Mouse (Mus musculus): ENCODE measurements around the gene Ttc16.

The Ttc16 gene

GRCm38 (mm10) chr2:32741273-32742172 is 33.9 kb downstream of the Ttc16 start:
- peak; percentile 74 for DNase-seq

GRCm38 (mm10) chr2:32740916-32741272 is 34.5 kb downstream of the Ttc16 start, which contains the start of gene 6330409D20Rik:
Gene 6330409D20Rik, minus strand, starts transcription at chr2:32741016.
- DNase-seq: no peak

GRCm38 (mm10) chr2:32739311-32739710 is 36.1 kb downstream of the Ttc16 start:
- DNase-seq: no peak

GRCm38 (mm10) chr2:32737008-32737407 is 38.4 kb downstream of the Ttc16 start:
- DNase-seq: no peak

DNA sequence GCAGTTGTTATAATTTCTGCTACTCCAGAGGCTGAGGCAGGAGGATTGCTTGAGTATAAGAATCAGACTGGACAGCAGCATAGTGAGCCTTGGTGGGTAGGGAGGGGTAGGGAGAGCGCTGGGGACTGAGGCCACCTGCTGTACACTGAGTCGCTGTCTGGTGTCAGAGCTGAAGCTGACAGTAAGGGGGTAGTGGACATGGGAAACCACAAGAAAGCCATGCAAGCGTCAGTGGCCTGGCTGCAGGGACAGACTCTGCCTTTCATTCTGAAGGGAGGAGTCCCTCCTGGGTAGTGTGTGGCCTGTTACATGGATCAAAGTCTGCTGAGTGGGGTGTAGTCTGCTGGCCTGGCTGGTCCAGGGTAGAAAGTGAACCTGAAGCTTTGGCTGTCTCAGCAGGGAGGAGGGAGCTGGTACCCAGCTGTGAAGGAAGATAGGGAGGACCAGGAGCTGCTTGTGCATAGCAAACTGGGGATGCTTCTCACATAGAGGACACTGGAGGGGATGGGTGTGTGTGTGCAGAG is 39.1 kb downstream of the Ttc16 start:
- DNase-seq: no peak

DNA sequence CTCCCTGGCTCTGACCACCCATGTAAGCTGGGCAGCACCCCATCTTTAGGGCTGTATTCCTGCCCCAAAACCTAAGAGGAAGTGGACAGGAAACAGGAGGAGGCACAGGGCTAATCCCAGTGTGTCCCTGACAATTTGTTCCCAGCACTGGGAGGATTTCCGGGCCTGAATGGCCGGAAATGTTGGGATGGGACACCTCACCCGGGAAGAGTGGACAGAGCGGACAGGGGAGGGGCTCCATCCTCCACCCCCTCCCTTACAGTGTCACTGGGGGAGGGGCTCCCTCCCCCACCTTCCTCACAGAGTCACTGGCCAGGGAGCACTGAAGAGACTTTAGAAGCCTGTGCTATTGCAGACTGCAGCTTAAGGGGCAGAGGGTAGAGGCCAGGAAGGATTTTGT is 40.5 kb downstream of the Ttc16 start:
- DNase-seq: no peak

- no peak for DNase-seq
Observed at GRCm38 (mm10) chr2:32734480-32734879, 41.0 kb downstream of the Ttc16 start.

- no peak for DNase-seq
Observed at GRCm38 (mm10) chr2:32732695-32733094, 42.7 kb downstream of the Ttc16 start.

GRCm38 (mm10) chr2:32731911-32732310 is 43.5 kb downstream of the Ttc16 start:
- DNase-seq: no peak

DNA sequence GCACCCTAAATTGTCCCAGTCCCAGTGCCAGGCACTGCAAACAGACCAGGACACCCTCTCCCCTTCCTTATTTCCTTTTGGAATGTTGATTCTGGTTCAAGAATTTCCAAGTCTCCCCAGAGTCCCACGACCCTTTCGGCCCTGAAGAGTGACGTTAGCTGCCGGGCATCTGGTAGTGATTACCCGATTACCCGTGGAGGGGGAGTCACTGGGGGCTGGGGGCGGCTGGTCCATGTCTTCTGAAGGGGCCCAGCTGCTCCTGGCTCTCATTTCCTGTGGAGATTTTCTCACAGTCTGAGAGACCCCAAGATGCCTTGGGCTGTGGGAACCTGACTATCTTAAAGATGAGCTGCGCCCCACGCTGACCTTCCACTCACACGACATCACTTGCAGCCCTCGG is 44.6 kb downstream of the Ttc16 start:
- no peak for DNase-seq

GRCm38 (mm10) chr2:32729547-32729946 is 45.9 kb downstream of the Ttc16 start:
- no peak for DNase-seq

DNA sequence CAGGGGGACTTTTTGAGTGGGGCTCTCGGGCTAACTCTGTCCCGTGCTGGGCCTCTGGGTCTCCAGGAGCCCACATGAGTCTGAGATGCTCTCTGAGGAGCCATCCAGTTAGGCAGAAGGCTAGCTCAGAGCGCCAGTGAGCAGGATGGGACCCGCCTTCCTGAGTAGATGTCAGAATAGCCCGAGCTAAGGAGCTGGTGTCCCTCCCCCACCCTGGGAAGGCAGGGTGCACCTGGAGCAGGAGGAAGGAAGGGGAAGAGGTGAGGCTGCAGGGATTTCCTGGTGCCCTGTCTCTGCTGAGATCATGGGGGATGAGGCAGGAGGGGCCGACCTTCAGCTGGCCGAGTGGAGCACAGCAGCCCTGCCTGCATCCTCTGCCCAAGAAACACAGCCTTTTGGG is 47.0 kb downstream of the Ttc16 start:
- DNase-seq: no peak

DNA sequence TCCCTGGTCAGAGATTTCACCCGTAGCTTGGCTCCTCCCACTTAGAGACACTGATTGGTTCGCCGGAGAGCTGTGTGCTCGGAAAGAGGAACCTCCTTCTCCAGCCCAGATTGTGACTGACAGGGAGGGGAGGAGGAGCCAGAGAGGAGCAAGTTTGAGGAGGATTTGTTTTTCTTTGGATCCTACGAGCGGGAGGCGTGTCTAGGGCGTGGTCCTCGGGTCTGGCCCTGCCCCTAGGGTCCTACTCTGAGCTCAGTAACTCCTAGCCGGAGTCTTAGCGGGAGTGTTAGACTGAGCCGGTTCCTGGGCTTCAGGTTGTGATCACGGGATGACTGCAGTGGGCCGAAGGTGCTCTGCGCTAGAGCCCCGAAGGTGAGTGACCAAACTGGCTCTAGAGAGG is 48.0 kb downstream of the Ttc16 start:
- peak; percentile 93 for DNase-seq

GRCm38 (mm10) chr2:32724832-32725790 is 50.3 kb downstream of the Ttc16 start:
- DNase-seq: no peak

GRCm38 (mm10) chr2:32724149-32724548 is 51.3 kb downstream of the Ttc16 start:
- no peak for DNase-seq

DNA sequence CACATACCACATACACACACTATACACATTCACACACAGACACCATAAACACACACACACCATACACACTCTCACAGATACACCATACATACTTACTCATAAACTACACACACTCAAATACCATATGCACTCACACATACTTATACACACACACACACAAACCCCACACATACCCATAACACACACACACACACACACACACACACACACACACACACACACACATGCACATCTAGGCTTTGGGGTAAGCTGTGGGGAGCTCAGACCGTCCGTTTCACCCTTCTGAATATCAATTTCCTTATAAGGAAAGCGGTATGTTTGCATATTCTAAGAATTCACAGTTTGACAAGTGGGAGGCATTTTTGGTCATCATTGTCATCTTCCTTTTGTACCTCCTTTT is 52.9 kb downstream of the Ttc16 start:
- DNase-seq: no peak

DNA sequence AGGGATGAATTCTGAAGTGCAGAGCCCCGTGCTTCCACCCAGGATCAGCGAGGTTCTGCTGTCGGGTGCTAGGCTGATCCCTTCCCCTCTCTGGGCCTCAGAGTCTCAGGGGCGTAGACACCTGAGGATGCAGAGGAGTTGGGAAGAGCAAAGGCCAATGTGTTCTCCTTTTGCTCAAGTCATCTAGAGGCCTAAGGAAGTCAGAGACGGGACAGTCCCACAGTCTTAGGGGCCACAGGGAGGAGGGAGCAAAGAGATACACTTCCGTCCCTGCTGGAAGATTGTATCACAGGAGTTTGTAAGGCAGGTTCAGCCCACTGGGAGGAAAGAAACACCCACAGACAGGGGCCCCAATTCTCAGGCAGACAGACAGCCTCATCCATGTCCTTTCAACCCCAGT is 53.4 kb downstream of the Ttc16 start:
- DNase-seq: no peak

DNA sequence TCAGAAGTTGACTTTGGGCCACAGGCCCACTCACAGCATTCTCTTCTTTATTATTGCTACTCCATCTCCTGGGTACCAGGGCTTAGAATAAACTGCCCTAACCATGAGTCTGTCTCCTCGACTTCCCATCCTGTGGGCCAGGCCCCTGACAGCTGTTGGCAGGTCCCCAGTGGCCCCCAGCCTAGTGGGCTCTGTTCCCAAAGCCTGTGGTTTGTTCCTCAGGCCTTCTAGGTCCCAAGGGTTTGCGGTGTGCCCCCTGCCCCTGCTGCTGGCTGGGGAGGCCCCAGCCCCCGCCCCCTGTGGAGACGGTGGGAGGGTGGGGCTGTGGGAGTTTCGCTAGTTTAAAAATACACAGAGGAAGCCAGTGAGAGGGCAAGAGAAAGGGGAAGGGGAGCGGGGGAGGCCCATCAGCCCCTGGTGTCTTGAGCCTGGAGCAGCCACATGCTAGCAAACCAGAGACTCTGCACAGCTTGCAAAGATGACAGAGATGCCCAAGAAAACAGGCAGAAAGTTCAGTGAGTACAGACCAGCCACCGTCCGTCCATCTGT is 54.7 kb downstream of the Ttc16 start, which contains the start of gene Sh2d3c:
Gene Sh2d3c, plus strand, starts transcription at position 375 of the 549 bp plus-strand sequence.
- no peak for DNase-seq

- DNase-seq: no peak
Observed at GRCm38 (mm10) chr2:32720053-32720452, 55.4 kb downstream of the Ttc16 start.

- DNase-seq: no peak
Observed at GRCm38 (mm10) chr2:32718761-32719160, 56.7 kb downstream of the Ttc16 start.

DNA sequence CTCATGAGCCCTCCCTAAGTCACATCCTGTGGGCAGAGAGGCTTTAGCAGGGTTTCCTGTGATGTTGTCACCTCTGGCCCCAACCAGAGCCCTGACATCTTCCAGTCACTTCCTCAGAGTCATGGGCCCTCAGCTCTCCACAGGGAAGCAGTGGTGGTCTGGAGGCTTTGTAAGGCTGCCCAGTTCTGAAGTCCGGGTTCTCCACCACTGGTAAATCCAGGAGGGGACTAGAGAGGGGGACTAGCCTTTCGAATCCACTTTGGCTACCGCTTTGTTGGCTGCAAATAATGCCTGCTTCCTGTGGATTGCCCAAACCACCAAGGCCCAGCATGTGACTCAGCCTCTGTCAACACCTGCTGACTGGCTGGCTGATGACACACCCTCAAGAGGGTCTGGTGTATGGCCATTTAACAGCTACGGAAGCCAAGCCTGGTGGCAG is 60.4 kb downstream of the Ttc16 start:
- DNase-seq: peak; percentile 55

DNA sequence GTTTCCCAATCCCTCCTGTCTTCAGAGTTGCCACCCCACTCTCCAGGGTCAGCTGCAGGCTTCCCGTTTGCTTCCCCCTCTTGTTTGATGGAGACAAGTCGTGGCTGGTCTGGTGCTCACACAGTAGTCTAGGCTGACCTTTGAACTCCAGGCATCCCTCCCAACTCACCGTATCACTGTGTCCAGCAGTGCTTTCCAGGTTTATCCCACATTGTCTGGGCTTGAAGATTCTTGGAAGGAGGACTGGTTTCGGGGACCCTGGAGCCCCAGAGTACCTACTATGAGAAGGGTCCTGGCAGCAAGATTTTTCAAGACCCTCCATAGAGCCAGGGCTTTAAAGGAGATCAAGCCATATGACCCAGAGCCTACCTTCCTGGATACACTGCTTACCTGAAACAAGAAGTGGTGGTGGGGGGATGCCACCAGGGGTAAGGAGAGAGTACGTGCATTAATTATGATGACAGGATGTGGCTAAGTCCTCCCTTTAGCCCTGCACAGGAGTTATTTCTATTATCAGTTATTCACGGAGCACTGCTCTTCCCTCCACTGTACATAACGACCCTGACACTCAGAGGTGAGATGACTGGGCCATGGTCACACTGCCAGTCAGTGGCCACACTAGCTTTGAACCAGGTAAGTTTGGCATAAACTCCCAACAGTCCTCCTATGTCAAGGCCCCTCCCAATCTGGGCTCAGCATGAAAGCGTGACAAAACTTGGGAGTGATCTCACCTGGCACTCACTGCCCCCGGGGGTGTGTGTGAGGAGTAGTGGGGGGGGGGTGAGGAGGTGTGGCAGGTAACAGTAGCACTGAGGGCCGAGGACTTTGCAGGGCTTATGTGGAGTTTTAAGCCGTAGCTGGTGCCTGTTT is 61.1 kb downstream of the Ttc16 start:
- peak; percentile 74 for DNase-seq

All from cerebellum, adult 9-10 months (tissue).